Mouse (Mus musculus) cerebellum, postnatal 10 days (tissue): ENCODE results near the gene Gm45837.
A peak's percentile ranks its signal among the peaks of the same experiment; 100 is the strongest.

ENCODE experiments used
- DNase-seq, 2 experiments: peaks; one replicate each; pipeline ENCODE4 v3.0.0; 2021; ENCODE audit warnings: mixed read lengths in 2 of 2

Gm45837 gene

DNA sequence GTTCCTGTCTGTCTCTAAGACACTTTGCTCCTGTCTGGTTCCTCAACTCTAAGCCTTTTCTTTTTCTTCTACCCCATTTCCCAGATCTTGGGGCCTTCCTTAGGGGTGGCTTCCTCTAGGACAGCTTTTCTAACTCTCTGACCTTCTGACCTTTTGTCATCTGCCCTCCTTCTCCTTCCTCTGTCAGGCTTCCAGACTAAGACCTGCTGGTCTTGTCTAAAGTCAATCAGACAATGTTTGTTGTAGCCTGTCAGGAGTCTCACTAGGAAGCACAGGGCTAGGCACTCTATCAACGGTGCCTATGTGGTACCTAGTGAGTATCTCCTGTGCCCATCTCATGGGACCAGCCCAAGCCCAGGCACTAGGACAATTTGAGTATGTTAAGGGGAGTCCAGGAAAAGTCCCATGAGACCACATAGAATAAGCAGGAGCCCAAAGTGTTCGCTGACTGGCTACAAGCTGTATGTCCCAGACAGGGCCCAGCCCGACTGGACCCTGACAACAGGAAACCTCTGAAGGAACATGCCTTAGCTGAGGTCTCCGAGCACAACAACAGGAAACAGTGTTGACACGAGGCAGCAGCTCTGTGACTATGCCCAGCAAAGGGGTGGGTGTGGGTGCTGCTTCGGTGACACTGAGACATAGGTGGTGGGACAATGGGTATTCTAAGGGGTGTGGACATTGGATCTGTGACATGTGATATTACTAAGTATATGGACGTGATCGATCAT lies 55.3 kb downstream of the Gm45837 start:
- DNase-seq = no peak

DNA sequence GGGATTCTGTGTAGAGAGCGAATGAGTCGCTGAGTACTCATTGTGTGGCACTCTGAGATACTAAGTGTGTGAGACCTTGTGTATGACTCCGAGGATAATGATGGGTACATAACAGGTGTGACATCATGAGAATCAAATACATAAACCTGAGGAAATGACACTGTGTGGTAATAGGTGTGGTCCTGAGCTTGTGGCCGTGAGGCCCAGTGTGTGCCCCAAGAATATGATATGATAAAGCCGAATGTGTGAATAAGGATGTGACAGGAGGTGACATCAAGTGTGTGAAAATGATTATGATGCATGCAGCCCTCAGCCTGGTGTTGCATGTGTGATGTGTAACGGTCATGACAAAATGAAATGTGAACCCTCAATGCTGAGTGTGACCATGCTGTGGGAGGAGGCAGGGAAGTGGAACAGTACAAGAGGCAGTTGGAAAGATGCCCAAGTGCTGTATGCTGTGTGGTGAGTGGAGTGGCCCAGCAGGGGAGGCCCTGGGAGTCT lies 55.9 kb downstream of the Gm45837 start:
- peak in 1 of 2 experiments; percentile 46 for DNase-seq

GRCm38 (mm10) chr7:101471423-101471822 lies 60.7 kb downstream of the Gm45837 start:
- DNase-seq = no peak

DNA sequence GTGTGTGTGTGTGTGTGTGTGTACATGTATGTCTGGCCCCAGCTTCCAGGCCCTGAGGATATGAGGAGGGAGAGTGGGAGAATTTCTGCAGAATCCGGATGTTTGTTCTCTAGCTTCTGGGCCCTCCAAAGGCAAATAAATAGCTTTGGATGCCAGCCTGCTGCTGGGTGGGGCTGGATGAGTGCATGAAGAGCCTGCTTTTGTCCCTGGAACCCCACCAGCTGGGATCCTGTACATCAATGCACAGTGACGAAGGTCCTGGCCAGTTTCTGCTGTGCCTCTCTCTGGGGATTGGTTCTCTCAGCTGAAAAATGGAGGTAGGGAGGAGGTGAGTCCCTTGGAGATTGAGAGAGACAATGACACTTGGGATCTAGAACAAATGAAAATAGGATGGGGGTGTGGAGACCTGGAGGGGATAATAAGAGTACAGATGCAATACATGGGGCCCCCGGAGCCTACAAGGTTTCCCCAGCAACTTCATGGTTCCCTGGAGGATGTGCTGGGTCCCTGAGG lies 61.3 kb downstream of the Gm45837 start:
- no peak for DNase-seq

- DNase-seq = no peak
Observed at GRCm38 (mm10) chr7:101472598-101473558, 62.2 kb downstream of the Gm45837 start.

DNA sequence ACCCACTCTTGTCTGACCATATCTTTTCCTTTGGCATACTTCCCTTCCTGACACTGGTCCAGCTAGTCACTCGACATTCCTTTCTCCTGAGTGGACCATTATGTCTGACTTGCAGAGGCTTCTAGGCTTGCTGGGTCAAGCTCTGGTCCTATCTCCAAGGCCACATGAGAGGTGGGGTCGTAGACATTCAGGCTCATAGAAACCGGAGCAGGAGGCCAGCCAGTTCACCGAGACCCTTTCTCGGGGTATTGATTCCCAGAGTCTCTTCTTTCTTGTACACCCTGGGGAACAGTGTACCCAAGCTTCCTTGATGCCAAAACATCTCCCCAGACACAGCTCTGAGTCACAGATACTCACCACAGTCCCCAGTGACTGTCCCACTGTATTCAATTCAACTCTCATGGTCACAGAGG lies 63.7 kb downstream of the Gm45837 start:
- no peak for DNase-seq

- no peak for DNase-seq
Observed at GRCm38 (mm10) chr7:101476028-101476427, 65.3 kb downstream of the Gm45837 start.

DNA sequence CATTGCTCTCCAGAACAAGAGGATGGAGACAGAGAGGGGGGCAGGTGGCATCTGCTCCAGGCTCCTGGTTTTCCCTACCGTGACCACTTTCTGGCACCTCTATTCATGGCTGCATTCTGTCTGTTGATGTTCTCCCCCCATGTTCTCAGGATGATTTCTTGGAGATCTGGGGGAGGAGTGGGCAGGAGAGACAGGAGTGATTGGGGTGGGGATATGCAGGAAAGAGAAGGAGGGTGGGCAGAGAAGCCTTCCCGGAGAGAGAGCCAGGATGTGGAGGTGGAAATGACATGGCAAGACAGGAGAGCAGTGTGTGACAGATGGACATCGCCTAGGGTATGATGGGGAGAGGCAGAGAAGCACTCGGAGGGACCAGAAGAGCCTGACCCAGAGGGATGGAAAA lies 65.8 kb downstream of the Gm45837 start:
- peak in 1 of 2 experiments; percentile 52 for DNase-seq

- DNase-seq = peak; percentile 58 to 62
Observed at GRCm38 (mm10) chr7:101477200-101477599, 66.5 kb downstream of the Gm45837 start.

DNA sequence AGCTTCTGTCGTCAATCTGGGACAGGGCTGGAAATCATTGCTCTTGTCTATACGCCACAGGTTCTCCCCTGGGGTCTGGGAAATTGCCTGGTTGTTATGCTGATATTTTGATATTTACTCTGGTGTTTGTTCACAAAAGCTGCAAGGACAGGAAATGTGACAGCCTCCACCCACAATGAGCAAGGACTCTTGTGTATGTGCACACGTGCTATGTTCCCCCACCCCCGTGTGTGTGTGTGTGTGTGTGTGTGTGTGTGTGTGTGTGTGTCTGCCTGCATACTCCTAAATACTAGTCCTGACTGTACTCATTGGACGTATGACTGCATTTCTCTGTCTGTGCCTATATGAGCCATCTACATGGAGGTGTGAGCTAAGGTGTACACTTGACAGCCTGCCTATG lies 67.4 kb downstream of the Gm45837 start:
- no peak for DNase-seq

DNA sequence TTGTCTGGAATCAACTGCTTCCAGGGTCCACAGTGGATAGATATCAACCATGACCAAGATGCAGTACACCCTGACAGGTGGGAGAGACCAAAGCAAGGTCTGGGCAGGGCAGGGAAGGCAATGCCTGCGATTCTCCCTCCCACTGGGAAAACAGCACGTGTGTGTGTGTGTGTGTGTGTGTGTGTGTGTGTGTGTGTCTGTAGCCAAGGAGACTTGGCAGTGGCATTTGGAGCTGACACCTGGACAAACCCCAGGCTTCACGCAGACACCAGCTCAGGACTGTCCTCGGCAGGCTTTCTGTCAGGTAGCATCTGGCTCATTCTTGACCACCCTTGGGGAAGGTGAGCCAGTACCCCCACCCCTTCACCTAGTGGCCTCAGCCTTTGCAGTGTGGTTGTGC lies 69.2 kb downstream of the Gm45837 start:
- DNase-seq = peak; percentile 67 to 68

GRCm38 (mm10) chr7:101480671-101481070 lies 70.0 kb downstream of the Gm45837 start:
- no peak for DNase-seq

DNA sequence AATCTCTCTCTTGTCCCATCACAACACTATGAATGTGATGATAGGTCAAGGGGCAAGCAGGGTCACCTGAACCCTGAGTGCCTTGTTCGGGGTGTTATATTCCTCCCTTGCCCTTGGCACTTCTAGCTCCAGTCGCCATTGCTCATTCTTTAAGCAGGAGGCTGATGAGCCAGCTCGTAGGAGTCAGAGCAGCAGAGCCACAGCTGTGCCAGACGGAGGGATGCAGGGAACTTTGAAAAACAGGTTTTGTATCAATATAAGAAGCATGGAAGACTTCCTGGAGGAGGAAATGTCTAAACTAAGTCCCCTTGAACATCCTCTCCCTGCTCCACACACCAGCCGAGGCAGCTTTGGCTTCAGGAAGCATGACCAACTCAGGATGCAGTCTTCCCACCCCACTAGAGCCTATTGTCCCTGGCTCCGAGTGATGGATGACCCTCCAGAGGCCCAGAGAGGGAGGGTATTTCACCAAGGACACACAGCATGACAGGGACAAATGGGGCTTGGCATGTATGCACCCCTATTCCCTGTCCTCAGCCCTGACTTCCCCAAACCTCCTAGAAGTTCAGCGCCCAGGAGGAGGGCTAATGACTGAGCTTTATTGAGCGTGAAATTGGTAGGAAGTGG lies 71.3 kb downstream of the Gm45837 start:
- no peak for DNase-seq

DNA sequence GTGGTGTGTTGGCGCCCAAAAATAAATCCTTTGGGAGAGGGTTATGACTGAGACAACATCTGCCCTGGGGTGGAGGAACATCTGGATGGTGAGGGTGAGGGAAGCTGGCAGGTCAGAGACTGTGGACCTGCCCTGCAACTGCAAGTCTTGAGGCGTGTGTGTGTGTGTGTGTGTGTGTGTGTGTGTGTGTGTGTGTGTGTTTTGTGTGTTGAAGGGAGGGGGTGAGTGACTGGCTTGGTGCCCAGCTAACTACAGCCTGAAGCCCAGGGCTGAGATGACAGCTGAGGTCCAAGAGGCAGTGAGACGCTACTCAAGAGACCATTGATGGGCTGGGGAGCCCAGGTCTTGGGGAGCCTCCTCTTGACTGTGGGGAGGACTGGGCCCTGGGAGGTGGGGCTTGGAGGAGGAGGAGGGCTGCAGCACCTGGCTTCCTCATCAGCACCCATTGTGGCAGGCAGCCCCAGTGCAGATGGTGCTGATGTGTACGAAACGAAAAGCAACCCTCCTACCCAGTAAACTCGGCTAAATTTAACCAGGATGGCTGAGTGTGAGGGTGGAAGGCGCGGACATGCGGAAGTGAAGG lies 71.9 kb downstream of the Gm45837 start:
- peak in 1 of 2 experiments; percentile 48 for DNase-seq

GRCm38 (mm10) chr7:101483498-101484115 lies 72.9 kb downstream of the Gm45837 start:
- no peak for DNase-seq

GRCm38 (mm10) chr7:101487102-101487501 lies 76.4 kb downstream of the Gm45837 start:
- no peak for DNase-seq

- no peak for DNase-seq
Observed at GRCm38 (mm10) chr7:101490952-101491351, 80.3 kb downstream of the Gm45837 start.

GRCm38 (mm10) chr7:101498385-101498784 lies 87.7 kb downstream of the Gm45837 start:
- no peak for DNase-seq

GRCm38 (mm10) chr7:101499251-101499650 lies 88.6 kb downstream of the Gm45837 start:
- DNase-seq = no peak

DNA sequence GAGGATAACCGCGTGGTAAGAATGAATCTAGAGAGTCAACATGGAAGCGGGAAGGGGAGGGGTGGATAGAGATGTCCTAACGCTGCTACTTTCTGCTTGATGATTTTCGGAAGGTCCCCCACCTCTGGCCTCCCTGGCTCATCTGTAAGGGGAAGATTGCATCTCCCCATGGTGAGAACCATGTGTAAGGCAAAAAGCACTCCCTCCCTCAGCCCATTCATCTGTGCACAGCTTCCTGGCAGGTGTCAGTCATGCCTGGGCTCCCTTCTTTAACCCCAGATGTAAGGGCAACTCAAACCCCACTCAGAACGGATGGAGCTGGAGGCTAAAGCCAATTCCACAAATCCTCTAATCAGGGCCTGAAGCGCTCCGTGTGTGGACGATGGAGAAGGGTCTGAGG lies 89.0 kb downstream of the Gm45837 start:
- no peak for DNase-seq

DNA sequence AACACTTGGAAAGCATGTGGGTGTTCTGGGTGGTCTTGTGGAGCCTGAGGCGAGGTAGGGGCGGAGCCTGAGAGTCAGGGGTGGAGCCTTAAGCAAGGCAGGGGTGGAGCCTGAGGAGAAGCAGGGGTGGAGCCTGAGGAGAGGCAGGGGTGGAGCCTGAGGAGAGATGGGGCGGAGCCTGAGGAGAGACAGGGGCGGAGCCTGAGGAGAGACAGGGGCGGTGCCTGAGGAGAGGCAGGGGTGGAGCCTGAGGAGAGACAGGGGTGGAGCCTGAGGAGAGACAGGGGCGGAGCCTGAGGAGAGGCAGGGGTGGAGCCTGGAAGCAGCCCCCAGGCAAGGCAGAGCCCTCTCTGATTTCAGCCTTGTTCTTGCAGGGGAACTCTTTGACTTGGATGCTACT lies 90.5 kb downstream of the Gm45837 start:
- DNase-seq = no peak

DNA sequence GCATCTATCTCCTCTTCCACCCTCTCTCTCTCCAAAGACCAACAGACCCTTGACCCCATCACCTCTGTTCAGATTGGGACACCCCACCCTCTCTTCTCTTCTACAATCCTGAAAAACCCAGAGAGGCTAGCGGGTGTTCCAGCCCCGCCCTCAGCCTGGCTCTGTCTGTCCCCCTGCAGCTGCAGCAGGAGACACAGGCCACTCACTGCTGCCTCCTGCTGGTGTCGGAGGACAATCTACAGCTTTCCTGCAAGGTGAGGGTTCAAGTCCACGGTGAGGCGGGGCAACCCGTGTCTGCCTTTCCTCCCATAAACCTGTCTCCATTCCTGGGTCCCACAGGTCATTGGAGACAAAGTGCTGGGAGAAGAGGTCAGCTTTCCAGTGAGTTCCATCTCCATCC lies 91.0 kb downstream of the Gm45837 start:
- no peak for DNase-seq
